Mouse (Mus musculus) embryonic facial prominence, embryonic 13.5 days (tissue): Measurements from ENCODE around the gene Lrrc23. TPM values are rescaled to one million over a fixed set of nuclear protein-coding genes. Genes with fewer than 3 reads are reported as not detected.
A peak's percentile ranks its signal among the peaks of the same experiment; 100 is the strongest.

Experiments
- ATAC-seq: fragments of 200-750 bp; cut with Nextera tagmentation; 2 replicates; pipeline ENCODE4 v1.8.0; 2017; ENCODE audit warnings: low read depth; ENCODE audit not compliant: insufficient number of reproducible peaks, insufficient read depth, low FRiP score, low TSS enrichment
- H3K27ac ChIP-seq: fragments of 300-500 bp; sonication (generic); 2 replicates; pipeline ENCODE4 v1.5.1; 2015; ENCODE audit warnings: moderate library complexity, mild to moderate bottlenecking, inconsistent platforms
- H3K27me3 ChIP-seq: fragments of 300-500 bp; sonication (generic); 2 replicates; pipeline ENCODE4 v1.6.1; 2015; ENCODE audit warnings: mild to moderate bottlenecking, inconsistent platforms
- H3K36me3 ChIP-seq: fragments of 300-500 bp; sonication (generic); 2 replicates; pipeline ENCODE4 v1.6.1; 2015; ENCODE audit warnings: mild to moderate bottlenecking, inconsistent platforms
- H3K4me1 ChIP-seq: fragments of 300-500 bp; sonication (generic); 2 replicates; pipeline ENCODE4 v1.6.1; 2015; ENCODE audit warnings: inconsistent platforms
- H3K4me2 ChIP-seq: fragments of 300-500 bp; sonication (generic); 2 replicates; pipeline ENCODE4 v1.6.1; 2015; ENCODE audit warnings: moderate library complexity, mild to moderate bottlenecking, inconsistent platforms
- H3K4me3 ChIP-seq: fragments of 300-500 bp; sonication (generic); 2 replicates; pipeline ENCODE4 v1.5.1; 2015; ENCODE audit warnings: mild to moderate bottlenecking, inconsistent platforms
- H3K9ac ChIP-seq: fragments of 300-500 bp; sonication (generic); 2 replicates; pipeline ENCODE4 v1.6.1; 2015; ENCODE audit warnings: mild to moderate bottlenecking, inconsistent platforms
- H3K9me3 ChIP-seq: fragments of 300-500 bp; sonication (generic); 2 replicates; pipeline ENCODE4 v1.6.1; 2016; ENCODE audit warnings: inconsistent platforms
- WGBS: fragments of 180-500 bp; shearing (Covaris S2); methylation state at CpG from one replicate; pipeline ENCODE4 v1.1.7; 2015; ENCODE audit warnings: mixed read lengths; 5-methylcytosine and 5-hydroxymethylcytosine counted together
- polyA plus RNA-seq: library from polyadenylated mRNA; unstranded; fragments of >200 nt; fragmentation: Nextera tagmentation; extraction: Ambion mirVana; gene quantifications from 2 replicates; pipeline ENCODE4 v1.2.1, GENCODE M21; 2015

The Lrrc23 gene
- polyA plus RNA-seq, 1 experiment from 2014 or later, result 0.97 TPM

DNA sequence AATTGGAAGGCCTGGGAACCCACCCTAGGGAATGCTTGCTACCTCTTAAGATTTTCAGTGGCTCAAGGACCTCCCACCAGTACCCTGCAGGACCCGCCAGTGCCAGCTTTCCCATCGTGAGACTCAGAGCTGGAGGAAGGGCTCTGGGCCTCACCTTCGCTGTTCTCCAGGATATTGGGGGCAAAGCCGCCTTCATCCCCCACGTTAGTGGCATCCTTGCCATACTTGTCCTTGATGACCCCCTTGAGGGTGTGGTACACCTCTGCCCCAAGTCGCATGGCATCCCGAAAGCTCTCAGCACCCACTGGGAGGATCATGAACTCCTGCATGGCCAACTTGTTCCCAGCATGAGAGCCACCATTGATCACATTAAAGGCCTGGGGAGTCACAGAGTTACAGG is 13.6 kb downstream of the Lrrc23 start:
- 77% methylated on average over 7 of the region's 7 CpGs for WGBS
- H3K9me3 ChIP-seq, result no peaks in the 10 kb centered on the region
- H3K36me3 ChIP-seq, result 0 out of 2 replicates have a peak, but pooled peaks cover 4% of the 10 kb centered on the region
- H3K4me3 ChIP-seq, result no peak overlapping the region
- H3K27me3 ChIP-seq, result peaks cover 16% of the 10 kb centered on the region
- no peak overlapping the region for H3K4me2 ChIP-seq
- H3K4me1 ChIP-seq, result peaks cover 30% of the 10 kb centered on the region
- H3K9ac ChIP-seq, result no peak overlapping the region
- H3K27ac ChIP-seq, result no peak overlapping the region
- ATAC-seq, result no peak

GRCm38 (mm10) chr6:124759259-124759658 is 20.3 kb downstream of the Lrrc23 start:
- H3K9ac ChIP-seq, result peak overlapping the region; percentile 97; the same call in 1 of the 2 replicates
- ATAC-seq, result no peak
- no peaks in the 10 kb centered on the region for H3K9me3 ChIP-seq
- 3% methylated on average over 5 of the region's 5 CpGs for WGBS
- peak overlapping the region; percentile 68 for H3K4me2 ChIP-seq
- peak overlapping the region; percentile 76; the same call in 1 of the 2 replicates for H3K4me3 ChIP-seq
- no peaks in the 10 kb centered on the region for H3K27me3 ChIP-seq
- no peaks in the 10 kb centered on the region for H3K36me3 ChIP-seq
- H3K4me1 ChIP-seq, result peaks cover 35% of the 10 kb centered on the region
- peak overlapping the region; percentile 99 for H3K27ac ChIP-seq

DNA sequence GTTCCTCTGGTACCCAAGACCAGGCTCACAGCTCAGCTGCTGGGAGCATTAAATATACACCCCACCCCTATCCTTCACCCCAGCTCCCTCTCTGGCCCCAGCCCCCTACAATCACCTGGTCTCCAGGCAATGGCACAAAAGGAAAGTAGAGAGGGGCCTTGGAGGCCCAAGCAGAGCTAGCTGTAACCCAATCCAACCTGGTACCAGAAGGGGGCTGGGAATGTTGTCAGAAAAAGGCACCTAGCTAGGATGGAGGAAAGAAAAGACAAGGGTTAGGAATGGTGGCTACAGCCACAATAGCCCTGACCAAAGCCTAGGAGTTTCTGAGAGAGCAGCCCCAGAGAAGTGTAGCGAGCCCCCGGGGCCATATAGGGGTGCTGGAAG is 20.7 kb downstream of the Lrrc23 start:
- no peak for ATAC-seq
- H3K27me3 ChIP-seq, result no peaks in the 10 kb centered on the region
- peak overlapping the region; percentile 97; the same call in 1 of the 2 replicates for H3K9ac ChIP-seq
- H3K4me1 ChIP-seq, result peaks cover 39% of the 10 kb centered on the region
- no peaks in the 10 kb centered on the region for H3K36me3 ChIP-seq
- peak overlapping the region; percentile 76 for H3K4me3 ChIP-seq
- H3K4me2 ChIP-seq, result peak overlapping the region; percentile 68
- 37% methylated on average over 2 of the region's 2 CpGs for WGBS
- no peaks in the 10 kb centered on the region for H3K9me3 ChIP-seq
- peak overlapping the region; percentile 99 for H3K27ac ChIP-seq

DNA sequence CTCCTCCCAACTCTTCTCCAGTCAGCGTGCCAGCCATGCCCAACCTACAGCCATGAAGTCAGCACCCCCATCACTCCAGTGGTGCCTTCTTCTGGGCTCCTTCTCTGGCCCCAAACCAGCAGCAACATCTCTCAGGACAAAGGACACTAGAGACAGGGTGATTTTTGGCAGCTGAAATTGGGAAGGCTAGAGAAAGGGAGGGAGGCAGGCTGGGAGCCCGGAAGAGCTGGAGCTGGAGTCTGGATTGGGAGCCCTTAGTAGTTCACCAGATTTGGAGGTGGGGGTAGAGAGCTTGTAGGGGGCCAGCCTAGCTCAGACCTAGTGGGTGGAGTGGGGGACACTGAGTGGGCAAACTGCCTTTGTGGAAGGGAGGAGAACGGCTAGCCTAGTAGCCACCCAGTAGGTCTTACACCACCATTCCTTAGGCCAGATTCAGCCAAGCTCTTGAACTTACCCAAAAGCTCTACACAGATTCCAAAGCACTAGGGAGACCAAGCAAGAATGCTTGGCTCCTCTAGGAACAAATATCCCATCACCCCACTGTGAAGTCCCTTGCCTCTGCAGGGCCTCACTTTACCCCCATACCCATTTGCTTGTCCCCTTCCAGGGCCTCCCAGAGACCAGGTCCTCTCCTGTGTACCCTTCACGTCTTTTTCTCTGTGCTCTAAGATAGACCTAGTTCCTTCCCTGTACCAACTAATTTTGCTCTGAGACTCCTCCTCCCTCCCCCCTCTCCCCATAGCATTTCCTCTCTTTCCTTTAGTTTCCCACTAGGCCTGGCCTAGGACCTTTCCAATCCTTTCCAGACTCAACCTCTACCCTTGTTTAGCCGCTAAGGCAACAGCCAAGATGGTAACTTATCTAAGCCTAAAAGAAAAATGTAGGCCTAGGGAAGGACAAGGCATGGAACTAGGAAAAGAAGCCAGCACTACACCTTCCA is 21.3 kb downstream of the Lrrc23 start:
- Histone ChIP-seq H3K4me3 (peak overlapping the region; percentile 76), H3K4me1 (peaks cover 46% of the 10 kb centered on the region), H3K36me3 (0 out of 2 replicates have a peak, but pooled peaks cover 3% of the 10 kb centered on the region), H3K9me3 (no peaks in the 10 kb centered on the region), H3K9ac (peak overlapping the region; percentile 97), H3K27ac (peak overlapping the region; percentile 99), H3K4me2 (peak overlapping the region; percentile 68), H3K27me3 (no peaks in the 10 kb centered on the region)
- WGBS, result 27% methylated on average over 5 of the region's 5 CpGs
- no peak for ATAC-seq

GRCm38 (mm10) chr6:124757351-124757880 is 22.1 kb downstream of the Lrrc23 start:
- H3K4me2 ChIP-seq, result peak overlapping the region; percentile 68
- H3K9me3 ChIP-seq, result no peaks in the 10 kb centered on the region
- H3K9ac ChIP-seq, result peak overlapping the region; percentile 97
- 1% methylated on average over 5 of the region's 5 CpGs for WGBS
- H3K4me1 ChIP-seq, result peaks cover 52% of the 10 kb centered on the region
- H3K36me3 ChIP-seq, result peaks cover 9% of the 10 kb centered on the region; the same call in 1 of the 2 replicates
- H3K4me3 ChIP-seq, result peak overlapping the region; percentile 76
- ATAC-seq, result no peak
- no peaks in the 10 kb centered on the region for H3K27me3 ChIP-seq
- H3K27ac ChIP-seq, result peak overlapping the region; percentile 99

- peak; percentile 70 for ATAC-seq
- no peaks in the 10 kb centered on the region for H3K9me3 ChIP-seq
- H3K4me1 ChIP-seq, result peaks cover 52% of the 10 kb centered on the region
- peak overlapping the region; percentile 76 for H3K4me3 ChIP-seq
- peak overlapping the region; percentile 97 for H3K9ac ChIP-seq
- WGBS, result under 1% methylated on average over 51 of the region's 54 CpGs
- no peaks in the 10 kb centered on the region for H3K27me3 ChIP-seq
- peak overlapping the region; percentile 68 for H3K4me2 ChIP-seq
- peak overlapping the region; percentile 99 for H3K27ac ChIP-seq
- peaks cover 14% of the 10 kb centered on the region; the same call in 1 of the 2 replicates for H3K36me3 ChIP-seq
Measured at GRCm38 (mm10) chr6:124756652-124757350, 22.7 kb downstream of the Lrrc23 start.

GRCm38 (mm10) chr6:124755831-124756595 is 23.5 kb downstream of the Lrrc23 start, which contains the start of the genes Gm45234 and Atn1:
Gene Gm45234, minus strand, starts transcription at chr6:124756021.
Gene Atn1, minus strand, starts transcription at chr6:124756524.
- Histone ChIP-seq H3K27ac (peak within 1 kb of the TSS; percentile 99), H3K9ac (peak within 1 kb of the TSS; percentile 97), H3K4me3 (peak within 1 kb of the TSS; percentile 76), H3K36me3 (peaks cover 14% of the 10 kb centered on the region; the same call in 1 of the 2 replicates), H3K9me3 (no peaks in the 10 kb centered on the region), H3K4me2 (peak within 1 kb of the TSS; percentile 68), H3K4me1 (peaks cover 52% of the 10 kb centered on the region), H3K27me3 (no peaks in the 10 kb centered on the region)
- ATAC-seq, result peak; percentile 71
- under 1% methylated on average over 49 of the region's 100 CpGs for WGBS

GRCm38 (mm10) chr6:124755306-124755705 is 24.2 kb downstream of the Lrrc23 start:
- WGBS, result 3% methylated on average over 3 of the region's 3 CpGs
- Histone ChIP-seq H3K9me3 (no peaks in the 10 kb centered on the region), H3K4me2 (peak overlapping the region; percentile 68), H3K27me3 (no peaks in the 10 kb centered on the region), H3K36me3 (peaks cover 14% of the 10 kb centered on the region; the same call in 1 of the 2 replicates), H3K4me1 (peaks cover 52% of the 10 kb centered on the region), H3K4me3 (peak overlapping the region; percentile 76), H3K27ac (peak overlapping the region; percentile 99), H3K9ac (peak overlapping the region; percentile 97)
- ATAC-seq, result no peak

- Histone ChIP-seq H3K4me2 (peak overlapping the region; percentile 68; the same call in 1 of the 2 replicates), H3K4me1 (peaks cover 45% of the 10 kb centered on the region), H3K27me3 (no peaks in the 10 kb centered on the region), H3K9me3 (no peaks in the 10 kb centered on the region), H3K9ac (no peak overlapping the region), H3K27ac (no peak overlapping the region), H3K36me3 (peaks cover 28% of the 10 kb centered on the region), H3K4me3 (no peak overlapping the region)
- no peak for ATAC-seq
- 84% methylated on average over 2 of the region's 2 CpGs for WGBS
Measured at GRCm38 (mm10) chr6:124753861-124754260, 25.7 kb downstream of the Lrrc23 start.

DNA sequence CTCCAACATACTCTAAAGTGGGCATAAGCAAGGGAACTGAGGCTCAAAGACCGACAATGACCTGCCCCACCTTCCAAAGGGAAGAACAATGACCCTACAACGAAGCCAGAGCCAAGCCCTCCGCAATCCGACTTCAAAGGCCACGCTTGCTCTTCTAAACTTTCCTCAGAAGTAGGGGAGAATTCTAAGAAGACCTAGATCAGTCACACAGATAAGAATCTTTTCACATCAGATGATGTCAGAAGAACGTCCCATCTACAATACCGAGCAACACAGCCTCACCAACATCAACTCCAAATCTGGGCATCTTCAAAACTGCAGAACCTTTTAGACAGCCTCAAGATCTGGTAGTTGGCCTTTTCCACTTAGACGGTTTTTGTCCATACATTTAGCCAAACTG is 29.1 kb downstream of the Lrrc23 start:
- Histone ChIP-seq H3K4me3 (no peak overlapping the region), H3K9me3 (no peaks in the 10 kb centered on the region), H3K9ac (no peak overlapping the region), H3K4me2 (no peak overlapping the region), H3K27ac (no peak overlapping the region), H3K27me3 (no peaks in the 10 kb centered on the region), H3K36me3 (peaks cover 54% of the 10 kb centered on the region), H3K4me1 (peaks cover 48% of the 10 kb centered on the region)
- ATAC-seq, result no peak
- WGBS, result 88% methylated on average over 8 of the region's 8 CpGs
